Mouse (Mus musculus) mouse trophoblast stem cell (cell line): Measurements from ENCODE around the gene Bsnd.

Source experiments
- in situ Hi-C, 2 experiments: fragments of 300-500 bp; cut with MseI, MboI; formaldehyde crosslinking; loops; 2 replicates in 1 of 2; 3 replicates in 1 of 2; pipeline ENCODE4 v1.15.1; 2025

Bsnd gene

GRCm38 (mm10) chr4:106483831-106484230 lies 8.3 kb downstream of the Bsnd start:
- in situ Hi-C loops = no loop called here

GRCm38 (mm10) chr4:106483215-106483727 lies 8.8 kb downstream of the Bsnd start:
- in situ Hi-C loops = no loop called here

GRCm38 (mm10) chr4:106480545-106480944 lies 11.5 kb downstream of the Bsnd start:
- in situ Hi-C loops = no loop called here

- in situ Hi-C loops = loop anchor here (5.0 kb wide), 2 partner anchors 53 to 58 kb away; no protein-coding TSS in a partner anchor
Observed at GRCm38 (mm10) chr4:106474241-106474640, 17.8 kb downstream of the Bsnd start.

- in situ Hi-C loops = loop anchor here (5.0 kb wide), 2 partner anchors 55 to 60 kb away; no protein-coding TSS in a partner anchor
Observed at GRCm38 (mm10) chr4:106472335-106472734, 19.7 kb downstream of the Bsnd start.

- in situ Hi-C loops = loop anchor here (5.0 kb wide), 2 partner anchors 56 to 61 kb away; no protein-coding TSS in a partner anchor
Observed at GRCm38 (mm10) chr4:106470921-106471320, 21.2 kb downstream of the Bsnd start.

GRCm38 (mm10) chr4:106467420-106468110 lies 24.5 kb downstream of the Bsnd start:
- in situ Hi-C loops = no loop called here

GRCm38 (mm10) chr4:106463174-106463801 lies 28.8 kb downstream of the Bsnd start:
- in situ Hi-C loops = no loop called here

- in situ Hi-C loops = no loop called here
Observed at GRCm38 (mm10) chr4:106462524-106462923, 29.6 kb downstream of the Bsnd start.

- in situ Hi-C loops = no loop called here
Observed at GRCm38 (mm10) chr4:106462016-106462415, 30.1 kb downstream of the Bsnd start.

GRCm38 (mm10) chr4:106454541-106454940 lies 37.5 kb downstream of the Bsnd start:
- in situ Hi-C loops = no loop called here

- in situ Hi-C loops = no loop called here
Observed at GRCm38 (mm10) chr4:106453516-106453915, 38.6 kb downstream of the Bsnd start.

GRCm38 (mm10) chr4:106453108-106453507 lies 39.0 kb downstream of the Bsnd start:
- in situ Hi-C loops = no loop called here

GRCm38 (mm10) chr4:106452401-106452800 lies 39.7 kb downstream of the Bsnd start:
- in situ Hi-C loops = no loop called here

- in situ Hi-C loops = no loop called here
Observed at GRCm38 (mm10) chr4:106449306-106449705, 42.8 kb downstream of the Bsnd start.

- in situ Hi-C loops = no loop called here
Observed at GRCm38 (mm10) chr4:106443182-106443581, 48.9 kb downstream of the Bsnd start.

- in situ Hi-C loops = no loop called here
Observed at GRCm38 (mm10) chr4:106438763-106439162, 53.3 kb downstream of the Bsnd start.

GRCm38 (mm10) chr4:106437207-106437606 lies 54.9 kb downstream of the Bsnd start:
- in situ Hi-C loops = no loop called here

GRCm38 (mm10) chr4:106436475-106436874 lies 55.6 kb downstream of the Bsnd start:
- in situ Hi-C loops = no loop called here

- in situ Hi-C loops = no loop called here
Observed at GRCm38 (mm10) chr4:106435426-106435825, 56.7 kb downstream of the Bsnd start.
